Mouse (Mus musculus) forebrain, embryonic 12.5 days (tissue): ENCODE measurements around the gene 1700016H13Rik. TPM values are rescaled to one million over a fixed set of nuclear protein-coding genes. Genes with fewer than 3 reads are reported as not detected.

Experiments
- ATAC-seq: fragments of 200-750 bp; cut with Nextera tagmentation; 2 replicates; pipeline ENCODE4 v1.8.0; 2017; ENCODE audit warnings: moderate TSS enrichment; ENCODE audit not compliant: low FRiP score
- H3K27ac ChIP-seq: fragments of 300-500 bp; sonication (generic); 2 replicates; pipeline ENCODE4 v1.5.1; 2016; ENCODE audit warnings: mild to moderate bottlenecking
- H3K27me3 ChIP-seq: fragments of 300-500 bp; sonication (generic); 2 replicates; pipeline ENCODE4 v1.6.1; 2016; ENCODE audit warnings: mild to moderate bottlenecking
- H3K36me3 ChIP-seq: fragments of 300-500 bp; sonication (generic); replicated peaks from 2 replicates; pipeline ENCODE4 v1.6.1; 2016; ENCODE audit warnings: mild to moderate bottlenecking
- H3K4me1 ChIP-seq: fragments of 300-500 bp; sonication (generic); 2 replicates; pipeline ENCODE4 v1.6.1; 2016
- H3K4me2 ChIP-seq: fragments of 300-500 bp; sonication (generic); 2 replicates; pipeline ENCODE4 v1.6.1; 2016; ENCODE audit warnings: mild to moderate bottlenecking, moderate library complexity
- H3K4me3 ChIP-seq: fragments of 300-500 bp; sonication (generic); replicated peaks from 2 replicates; pipeline ENCODE4 v1.5.1; 2016; ENCODE audit warnings: mild to moderate bottlenecking
- H3K9ac ChIP-seq: fragments of 300-500 bp; sonication (generic); 2 replicates; pipeline ENCODE4 v1.6.1; 2016; ENCODE audit warnings: mild to moderate bottlenecking
- H3K9me3 ChIP-seq: fragments of 300-500 bp; sonication (generic); 2 replicates; pipeline ENCODE4 v1.6.1; 2016
- WGBS: fragments of 180-500 bp; shearing (Covaris S2); methylation state at CpG from one replicate; pipeline ENCODE4 v1.1.7; 2016; 5-methylcytosine and 5-hydroxymethylcytosine counted together
- polyA plus RNA-seq: library from polyadenylated mRNA; unstranded; fragments of >200 nt; fragmentation: Nextera tagmentation; extraction: Ambion mirVana; gene quantifications from 2 replicates; pipeline ENCODE4 v1.2.1, GENCODE M21; 2016

Gene 1700016H13Rik
- polyA plus RNA-seq, 1 experiment from 2014 or later, result not detected

DNA sequence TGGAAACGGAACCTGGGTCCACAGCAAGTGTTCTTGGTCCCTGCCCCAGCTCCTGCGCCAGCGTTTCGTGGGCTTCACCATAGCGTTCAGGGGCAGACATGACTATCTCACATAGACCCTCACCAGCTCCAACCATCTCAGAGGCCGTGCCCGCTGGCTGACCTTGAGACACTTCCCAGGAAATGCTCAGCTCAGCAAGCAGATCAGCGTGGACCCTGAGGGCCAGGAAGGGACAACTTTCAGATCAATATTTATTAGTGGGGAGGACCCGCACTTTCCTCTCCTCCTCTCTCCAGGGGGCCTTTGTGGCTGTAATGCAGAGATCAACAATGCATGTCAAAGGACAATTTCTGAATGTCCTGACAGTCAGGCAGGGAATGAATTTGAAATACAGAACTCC lies 9.1 kb upstream of the 1700016H13Rik start:
- H3K4me2 ChIP-seq, result no peak overlapping the region
- no peaks in the 10 kb centered on the region for H3K36me3 ChIP-seq
- H3K9ac ChIP-seq, result no peak overlapping the region
- 74% methylated on average over 9 of the region's 9 CpGs for WGBS
- no peak overlapping the region for H3K4me3 ChIP-seq
- ATAC-seq, result no peak
- H3K4me1 ChIP-seq, result no peaks in the 10 kb centered on the region
- H3K9me3 ChIP-seq, result no peaks in the 10 kb centered on the region
- H3K27me3 ChIP-seq, result 0 out of 2 replicates have a peak, but pooled peaks cover 6% of the 10 kb centered on the region
- H3K27ac ChIP-seq, result no peak overlapping the region

GRCm38 (mm10) chr5:103659571-103659970 lies 3.8 kb upstream of the 1700016H13Rik start:
- no peak for ATAC-seq
- H3K4me1 ChIP-seq, result peaks cover 6% of the 10 kb centered on the region; the same call in 1 of the 2 replicates
- H3K4me2 ChIP-seq, result no peak overlapping the region
- H3K27ac ChIP-seq, result no peak overlapping the region
- H3K4me3 ChIP-seq, result no peak overlapping the region
- peaks cover 16% of the 10 kb centered on the region for H3K27me3 ChIP-seq
- no peaks in the 10 kb centered on the region for H3K36me3 ChIP-seq
- H3K9ac ChIP-seq, result no peak overlapping the region
- H3K9me3 ChIP-seq, result no peaks in the 10 kb centered on the region
- WGBS, result 41% methylated on average over 3 of the region's 3 CpGs

DNA sequence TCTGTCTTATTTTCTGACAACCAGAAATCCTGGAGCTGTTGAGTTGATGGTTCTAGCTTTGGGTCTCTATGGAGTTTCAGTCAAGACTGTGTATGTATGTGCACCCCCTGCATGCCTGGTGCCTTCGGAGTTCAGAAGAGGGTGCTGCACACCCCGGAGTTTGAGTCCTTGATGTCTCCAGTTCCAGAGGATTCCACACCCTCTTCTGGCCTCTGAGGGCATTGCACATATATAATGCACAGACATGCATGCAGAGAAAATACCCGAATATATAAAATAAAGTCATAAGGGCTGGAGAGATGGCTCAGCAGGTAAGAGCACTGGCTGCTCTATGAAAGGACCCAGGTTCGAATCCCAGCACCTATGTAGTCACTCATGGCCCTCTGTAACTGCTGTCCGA lies 3.1 kb upstream of the 1700016H13Rik start:
- ATAC-seq, result no peak
- WGBS, result 67% methylated on average over 5 of the region's 5 CpGs
- no peaks in the 10 kb centered on the region for H3K9me3 ChIP-seq
- H3K27me3 ChIP-seq, result peaks cover 15% of the 10 kb centered on the region
- no peak overlapping the region for H3K4me3 ChIP-seq
- H3K4me1 ChIP-seq, result peaks cover 6% of the 10 kb centered on the region; the same call in 1 of the 2 replicates
- H3K9ac ChIP-seq, result no peak overlapping the region
- H3K4me2 ChIP-seq, result no peak overlapping the region
- H3K27ac ChIP-seq, result no peak overlapping the region
- no peaks in the 10 kb centered on the region for H3K36me3 ChIP-seq

- Histone ChIP-seq H3K4me2 (peak overlapping the region; percentile 86), H3K4me3 (peak overlapping the region; percentile 60), H3K27me3 (peaks cover 10% of the 10 kb centered on the region), H3K9ac (no peak overlapping the region), H3K9me3 (no peaks in the 10 kb centered on the region), H3K4me1 (peaks cover 6% of the 10 kb centered on the region; the same call in 1 of the 2 replicates), H3K36me3 (no peaks in the 10 kb centered on the region), H3K27ac (no peak overlapping the region)
- ATAC-seq, result no peak
- WGBS, result 65% methylated on average over 4 of the region's 4 CpGs
Observed at GRCm38 (mm10) chr5:103654780-103655179, 1.0 kb downstream of the 1700016H13Rik start.

DNA sequence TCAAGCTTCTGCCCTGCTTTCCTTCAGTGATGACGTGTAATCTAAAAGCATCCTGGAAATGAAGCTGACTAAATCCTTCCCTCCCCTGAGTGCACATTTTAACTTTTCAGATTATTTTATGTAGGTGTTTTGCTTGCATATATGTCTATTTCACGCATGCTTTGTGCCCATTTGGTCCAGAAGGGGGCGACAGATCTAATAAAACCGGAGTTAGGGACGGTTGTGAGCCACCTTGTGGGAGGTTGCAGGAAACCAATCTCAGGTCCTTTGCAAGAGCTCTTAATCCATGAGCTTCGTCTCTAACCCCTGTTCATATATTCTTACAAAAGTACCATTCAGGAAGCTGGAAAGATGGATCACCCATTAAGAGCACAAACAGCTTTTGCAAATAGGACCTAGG lies 1.6 kb downstream of the 1700016H13Rik start:
- Histone ChIP-seq H3K27me3 (peaks cover 10% of the 10 kb centered on the region), H3K4me1 (peaks cover 6% of the 10 kb centered on the region; the same call in 1 of the 2 replicates), H3K9me3 (no peaks in the 10 kb centered on the region), H3K27ac (no peak overlapping the region), H3K4me2 (no peak overlapping the region), H3K36me3 (no peaks in the 10 kb centered on the region), H3K9ac (no peak overlapping the region), H3K4me3 (no peak overlapping the region)
- no peak for ATAC-seq
- WGBS, result 26% methylated on average over 6 of the region's 6 CpGs

- H3K9me3 ChIP-seq, result no peaks in the 10 kb centered on the region
- no peak overlapping the region for H3K27ac ChIP-seq
- no peaks in the 10 kb centered on the region for H3K27me3 ChIP-seq
- no peak overlapping the region for H3K4me3 ChIP-seq
- no peak overlapping the region for H3K4me2 ChIP-seq
- no peak for ATAC-seq
- H3K36me3 ChIP-seq, result no peaks in the 10 kb centered on the region
- no peaks in the 10 kb centered on the region for H3K4me1 ChIP-seq
- WGBS, result 85% methylated on average over 3 of the region's 3 CpGs
- H3K9ac ChIP-seq, result no peak overlapping the region
Observed at GRCm38 (mm10) chr5:103647320-103647719, 8.5 kb downstream of the 1700016H13Rik start.

DNA sequence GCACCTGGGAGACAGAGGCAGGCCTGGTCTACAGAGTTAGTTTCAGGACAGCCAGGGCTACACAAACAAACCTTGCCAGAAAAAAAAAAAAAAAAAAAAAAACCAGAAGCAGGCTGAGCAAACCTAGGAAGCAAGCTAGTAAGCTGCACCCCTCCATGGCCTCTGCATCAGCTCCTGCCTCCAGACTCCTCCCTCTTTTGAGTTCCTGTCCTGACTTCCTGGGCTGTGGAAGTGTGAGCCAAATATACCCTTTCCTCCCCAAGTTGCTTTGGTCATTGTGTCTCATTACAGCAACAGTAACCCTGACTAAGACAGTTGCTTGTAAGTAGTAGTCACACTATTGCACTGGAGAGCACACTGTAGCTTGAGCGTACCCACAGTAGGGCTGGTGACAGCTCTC lies 11.6 kb downstream of the 1700016H13Rik start:
- H3K4me2 ChIP-seq, result no peak overlapping the region
- whole genome bisulfite sequencing, result 96% methylated on average over 1 of the region's 1 CpGs
- H3K4me3 ChIP-seq, result no peak overlapping the region
- no peak for ATAC-seq
- no peak overlapping the region for H3K27ac ChIP-seq
- no peaks in the 10 kb centered on the region for H3K36me3 ChIP-seq
- no peaks in the 10 kb centered on the region for H3K27me3 ChIP-seq
- no peak overlapping the region for H3K9ac ChIP-seq
- H3K9me3 ChIP-seq, result no peaks in the 10 kb centered on the region
- H3K4me1 ChIP-seq, result no peaks in the 10 kb centered on the region

- ATAC-seq, result no peak
- 84% methylated on average over 2 of the region's 2 CpGs for WGBS
Observed at GRCm38 (mm10) chr5:103637162-103637561, 18.6 kb downstream of the 1700016H13Rik start.

GRCm38 (mm10) chr5:103629854-103630580 lies 25.8 kb downstream of the 1700016H13Rik start:
- no peak for ATAC-seq
- WGBS, result 82% methylated on average over 9 of the region's 9 CpGs

More at GRCm38 (mm10) chr5:103637162-103637561, 18.6 kb downstream of the 1700016H13Rik start:
- Histone ChIP-seq H3K9me3 (no peaks in the 10 kb centered on the region), H3K27me3 (no peaks in the 10 kb centered on the region), H3K27ac (no peak overlapping the region), H3K36me3 (no peaks in the 10 kb centered on the region), H3K4me1 (no peaks in the 10 kb centered on the region), H3K4me3 (no peak overlapping the region), H3K4me2 (no peak overlapping the region), H3K9ac (no peak overlapping the region)

GRCm38 (mm10) chr5:103629111-103629764 lies 26.6 kb downstream of the 1700016H13Rik start, which contains the start of gene Slc10a6:
Gene Slc10a6, minus strand, starts transcription at chr5:103629403.
- WGBS, result 77% methylated on average over 17 of the region's 17 CpGs
- Histone ChIP-seq H3K9ac (no peak within 1 kb of the TSS), H3K4me3 (no peak within 1 kb of the TSS)

More at GRCm38 (mm10) chr5:103629854-103630580, 25.8 kb downstream of the 1700016H13Rik start:
- 0 out of 2 replicates have a peak, but pooled peaks cover 2% of the 10 kb centered on the region for H3K4me1 ChIP-seq
- H3K27me3 ChIP-seq, result no peaks in the 10 kb centered on the region
- H3K9me3 ChIP-seq, result no peaks in the 10 kb centered on the region
- no peak overlapping the region for H3K9ac ChIP-seq
- no peaks in the 10 kb centered on the region for H3K36me3 ChIP-seq
- H3K4me2 ChIP-seq, result no peak overlapping the region
- no peak overlapping the region for H3K27ac ChIP-seq
- H3K4me3 ChIP-seq, result no peak overlapping the region

GRCm38 (mm10) chr5:103628499-103628898 lies 27.3 kb downstream of the 1700016H13Rik start:
- Histone ChIP-seq H3K36me3 (no peaks in the 10 kb centered on the region), H3K4me2 (no peak overlapping the region), H3K27ac (no peak overlapping the region), H3K4me1 (0 out of 2 replicates have a peak, but pooled peaks cover 2% of the 10 kb centered on the region), H3K9me3 (no peaks in the 10 kb centered on the region), H3K9ac (no peak overlapping the region), H3K27me3 (no peaks in the 10 kb centered on the region), H3K4me3 (no peak overlapping the region)
- 89% methylated on average over 6 of the region's 6 CpGs for WGBS
- no peak for ATAC-seq

More at GRCm38 (mm10) chr5:103629111-103629764, 26.6 kb downstream of the 1700016H13Rik start, which contains the start of gene Slc10a6:
- Histone ChIP-seq H3K9me3 (no peaks in the 10 kb centered on the region), H3K4me1 (0 out of 2 replicates have a peak, but pooled peaks cover 2% of the 10 kb centered on the region), H3K27ac (no peak within 1 kb of the TSS), H3K4me2 (no peak within 1 kb of the TSS), H3K36me3 (no peaks in the 10 kb centered on the region), H3K27me3 (no peaks in the 10 kb centered on the region)
- no peak for ATAC-seq

GRCm38 (mm10) chr5:103624831-103625230 lies 31.0 kb downstream of the 1700016H13Rik start:
- H3K4me1 ChIP-seq, result 0 out of 2 replicates have a peak, but pooled peaks cover 2% of the 10 kb centered on the region
- no peak overlapping the region for H3K27ac ChIP-seq
- no peaks in the 10 kb centered on the region for H3K36me3 ChIP-seq
- ATAC-seq, result no peak
- 91% methylated on average over 5 of the region's 5 CpGs for WGBS
- no peaks in the 10 kb centered on the region for H3K9me3 ChIP-seq
- H3K9ac ChIP-seq, result no peak overlapping the region
- no peak overlapping the region for H3K4me3 ChIP-seq
- H3K27me3 ChIP-seq, result no peaks in the 10 kb centered on the region
- H3K4me2 ChIP-seq, result no peak overlapping the region
